Mouse (Mus musculus): ENCODE measurements around the gene Gm11627.

The Gm11627 gene

GRCm38 (mm10) chr11:102602816-102603495, 23.7 kb upstream of the Gm11627 start:
- DNase-seq (ENCODE audit: low read depth, low spot score): peak; percentile 95

GRCm38 (mm10) chr11:102599912-102600311, 20.7 kb upstream of the Gm11627 start:
- DNase-seq (ENCODE audit: low read depth, low spot score): peak; percentile 57

GRCm38 (mm10) chr11:102595341-102595820, 16.1 kb upstream of the Gm11627 start:
- no peak for DNase-seq (ENCODE audit: low read depth, low spot score)

GRCm38 (mm10) chr11:102587554-102587953, 8.3 kb upstream of the Gm11627 start:
- no peak for DNase-seq (ENCODE audit: low read depth, low spot score)

- DNase-seq (ENCODE audit: low read depth, low spot score): peak; percentile 27
Measured at GRCm38 (mm10) chr11:102586445-102587130, 7.3 kb upstream of the Gm11627 start.

GRCm38 (mm10) chr11:102582736-102583135, 3.5 kb upstream of the Gm11627 start:
- no peak for DNase-seq (ENCODE audit: low read depth, low spot score)

GRCm38 (mm10) chr11:102582016-102582610, 2.9 kb upstream of the Gm11627 start:
- DNase-seq (ENCODE audit: low read depth, low spot score): peak; percentile 82

GRCm38 (mm10) chr11:102581281-102582015, 2.2 kb upstream of the Gm11627 start:
- DNase-seq (ENCODE audit: low read depth, low spot score): peak; percentile 11

- DNase-seq (ENCODE audit: low read depth, low spot score): no peak
Measured at GRCm38 (mm10) chr11:102580034-102580330, 721 bp upstream of the Gm11627 start.

- DNase-seq (ENCODE audit: low read depth, low spot score): peak; percentile 90
Measured at GRCm38 (mm10) chr11:102578341-102579118, 731 bp downstream of the Gm11627 start.

GRCm38 (mm10) chr11:102576050-102576754, 3.1 kb downstream of the Gm11627 start:
- peak; percentile 85 for DNase-seq (ENCODE audit: low read depth, low spot score)

- no peak for DNase-seq (ENCODE audit: low read depth, low spot score)
Measured at GRCm38 (mm10) chr11:102575034-102575433, 4.2 kb downstream of the Gm11627 start.

GRCm38 (mm10) chr11:102572866-102573663, 6.2 kb downstream of the Gm11627 start:
- DNase-seq (ENCODE audit: low read depth, low spot score): peak; percentile 95

- DNase-seq (ENCODE audit: low read depth, low spot score): peak; percentile 48
Measured at GRCm38 (mm10) chr11:102568756-102569377, 10.4 kb downstream of the Gm11627 start.

- no peak for DNase-seq (ENCODE audit: low read depth, low spot score)
Measured at GRCm38 (mm10) chr11:102568191-102568590, 11.1 kb downstream of the Gm11627 start.

GRCm38 (mm10) chr11:102567723-102568122, 11.5 kb downstream of the Gm11627 start:
- DNase-seq (ENCODE audit: low read depth, low spot score): no peak

- DNase-seq (ENCODE audit: low read depth, low spot score): no peak
Measured at GRCm38 (mm10) chr11:102567157-102567556, 12.1 kb downstream of the Gm11627 start.

- no peak for DNase-seq (ENCODE audit: low read depth, low spot score)
Measured at GRCm38 (mm10) chr11:102566290-102566689, 13.0 kb downstream of the Gm11627 start.

GRCm38 (mm10) chr11:102565741-102566140, 13.5 kb downstream of the Gm11627 start:
- DNase-seq (ENCODE audit: low read depth, low spot score): no peak
